Mouse (Mus musculus) liver, postnatal 0 days (tissue): ENCODE measurements around the gene Gm11168. TPM values are rescaled to one million over a fixed set of nuclear protein-coding genes. Genes with fewer than 3 reads are reported as not detected.
"Not testable (repeated sequence)": the region's sequence is repeated elsewhere in the genome, so short reads cannot be mapped to it uniquely, and the experiment has no call there.

Experiments used
- ATAC-seq: fragments of 200-750 bp; cut with Nextera tagmentation; 2 replicates; pipeline ENCODE4 v1.8.0; 2017; ENCODE audit warnings: mild to moderate bottlenecking, moderate library complexity
- DNase-seq: peaks from one replicate; pipeline ENCODE4 v3.0.0-alpha.2; 2016
- H3K27ac ChIP-seq: fragments of 300-500 bp; sonication (generic); 2 replicates; pipeline ENCODE4 v1.5.1; 2014; ENCODE audit warnings: antibody characterized with exemption, moderate library complexity, mild to moderate bottlenecking, low read depth
- H3K27me3 ChIP-seq: fragments of 300-500 bp; sonication (generic); 2 replicates; pipeline ENCODE4 v1.6.1; 2014; ENCODE audit warnings: low read length, control low read depth, mixed read lengths; ENCODE audit not compliant: insufficient read depth
- H3K36me3 ChIP-seq: fragments of 300-500 bp; sonication (generic); replicated peaks from 2 replicates; pipeline ENCODE4 v1.6.1; 2014; ENCODE audit warnings: mild to moderate bottlenecking, control low read depth, low read length, moderate library complexity, mixed read lengths; ENCODE audit not compliant: insufficient read depth
- H3K4me1 ChIP-seq: fragments of 300-500 bp; sonication (generic); 2 replicates; pipeline ENCODE4 v1.6.1; 2014; ENCODE audit warnings: antibody characterized with exemption, mild to moderate bottlenecking, control low read depth; ENCODE audit not compliant: insufficient read depth
- H3K4me2 ChIP-seq: fragments of 300-500 bp; sonication (generic); 2 replicates; pipeline ENCODE4 v1.6.1; 2014; ENCODE audit warnings: low read depth, mild to moderate bottlenecking, low read length, moderate library complexity, mixed read lengths
- H3K4me3 ChIP-seq: fragments of 300-500 bp; sonication (generic); 2 replicates; pipeline ENCODE4 v1.5.1; 2014; ENCODE audit warnings: low read depth, low read length
- H3K9ac ChIP-seq: fragments of 300-500 bp; sonication (generic); replicated peaks from 2 replicates; pipeline ENCODE4 v1.6.1; 2014; ENCODE audit warnings: mild to moderate bottlenecking, moderate library complexity
- H3K9me3 ChIP-seq: fragments of 300-500 bp; sonication (generic); 2 replicates; pipeline ENCODE4 v1.6.1; 2016; ENCODE audit warnings: mild to moderate bottlenecking, control low read depth, low read length, mixed read lengths
- CTCF ChIP-seq: sonication (generic); IDR thresholded peaks from 2 replicates; pipeline ENCODE4 v1.5.1; 2016; ENCODE audit warnings: antibody characterized with exemption, low read depth
- EP300 ChIP-seq: IDR thresholded peaks from 2 replicates; pipeline ENCODE4 v1.6.1; 2016; ENCODE audit warnings: antibody characterized with exemption, low read depth, mild to moderate bottlenecking
- WGBS: fragments of 180-500 bp; shearing (Covaris S2); extraction: QIAGEN DNeasy Blood & Tissue Kit; methylation state at CpG from one replicate; pipeline ENCODE4 v1.1.7; 2014; ENCODE audit not compliant: insufficient replicate concordance; 5-methylcytosine and 5-hydroxymethylcytosine counted together
- polyA plus RNA-seq: library from polyadenylated mRNA; unstranded; fragments of >200 nt; fragmentation: Nextera tagmentation; extraction: Ambion mirVana; gene quantifications from 2 replicates; pipeline ENCODE4 v1.2.1, GENCODE M21; 2015

The Gm11168 gene
- not detected in 2 replicates for polyA plus RNA-seq

DNA sequence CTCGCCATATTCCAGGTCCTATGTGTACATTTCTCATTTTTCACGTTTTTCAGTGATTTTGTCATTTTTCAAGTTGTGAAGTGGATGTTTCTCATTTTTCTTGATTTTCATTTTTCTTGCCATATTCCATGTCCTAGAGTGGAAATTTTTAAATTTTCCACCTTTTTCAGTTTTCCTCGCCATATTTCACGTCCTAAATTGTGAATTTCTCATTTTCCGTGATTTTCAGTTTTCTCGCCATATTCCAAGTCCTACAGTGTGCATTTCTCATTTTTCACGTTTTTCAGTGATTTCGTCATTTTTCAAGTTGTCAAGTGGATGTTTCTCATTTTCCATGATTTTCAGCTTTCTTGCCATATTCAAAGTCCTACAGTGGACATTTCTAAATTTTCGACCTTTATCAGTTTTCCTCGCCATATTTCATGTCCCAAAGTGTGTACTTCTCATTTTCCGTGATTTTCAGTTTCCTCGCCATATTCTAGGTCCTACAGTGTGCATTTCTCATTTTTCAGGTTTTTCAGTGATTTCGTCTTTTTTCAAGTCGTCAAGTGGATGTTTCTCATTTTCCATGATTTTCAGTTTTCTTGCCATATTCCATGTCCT is at the start of gene Gm11168:
Gene Gm11168 (plus strand): TSS at position 553 of the 603 bp plus-strand sequence.
- not testable (repeated sequence) for H3K36me3 ChIP-seq, H3K27ac ChIP-seq, H3K4me1 ChIP-seq, H3K4me3 ChIP-seq, H3K27me3 ChIP-seq, H3K4me2 ChIP-seq, H3K9me3 ChIP-seq, ATAC-seq, DNase-seq, H3K9ac ChIP-seq
- WGBS, result 65% methylated on average over 6 of the region's 14 CpGs

DNA sequence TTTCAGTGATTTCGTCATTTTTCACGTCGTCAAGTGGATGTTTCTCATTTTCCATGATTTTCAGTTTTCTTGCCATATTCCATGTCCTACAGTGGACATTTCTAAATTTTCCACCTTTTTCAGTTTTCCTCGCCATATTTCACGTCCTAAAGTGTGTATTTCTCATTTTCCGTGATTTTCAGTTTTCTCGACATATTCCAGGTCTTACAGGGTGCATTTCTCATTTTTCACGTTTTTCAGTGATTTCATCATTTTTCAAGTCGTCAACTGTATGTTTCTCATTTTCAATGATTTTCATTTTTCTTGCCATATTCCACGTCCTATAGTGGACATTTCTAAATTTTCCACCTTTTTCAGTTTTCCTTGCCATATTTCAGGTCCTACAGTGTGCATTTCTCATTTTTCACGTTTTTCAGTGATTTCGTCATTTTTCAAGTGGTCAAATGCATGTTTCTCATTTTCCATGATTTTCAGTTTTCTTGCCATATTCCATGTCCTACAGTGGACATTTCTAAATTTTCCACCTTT is 2.6 kb upstream of the Gm11168 start, which contains the start of gene Gm10722:
Gene Gm10722 (plus strand): TSS at position 478 of the 528 bp plus-strand sequence.
- ATAC-seq, H3K4me1 ChIP-seq, H3K4me3 ChIP-seq, H3K36me3 ChIP-seq, H3K27me3 ChIP-seq, H3K9me3 ChIP-seq, H3K9ac ChIP-seq, H3K4me2 ChIP-seq, H3K27ac ChIP-seq: not testable (repeated sequence)
- WGBS, result 62% methylated on average over 12 of the region's 12 CpGs
- DNase-seq, result peak; percentile 12

DNA sequence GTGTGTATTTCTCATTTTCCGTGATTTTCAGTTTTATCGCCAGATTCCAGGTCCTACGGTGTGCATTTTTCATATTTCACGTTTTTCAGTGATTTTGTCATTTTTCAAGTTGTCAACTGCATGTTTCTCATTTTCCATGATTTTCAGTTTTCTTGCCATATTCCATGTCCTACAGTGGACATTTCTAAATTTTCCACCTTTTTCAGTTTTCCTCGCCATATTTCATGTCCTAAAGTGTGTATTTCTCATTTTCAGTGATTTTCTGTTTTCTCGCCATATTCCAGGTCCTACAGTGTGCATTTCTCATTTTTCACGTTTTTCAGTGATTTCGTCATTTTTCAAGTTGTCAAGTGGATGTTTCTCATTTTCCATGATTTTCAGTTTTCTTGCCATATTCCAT is 2.1 kb upstream of the Gm11168 start:
- H3K9me3 ChIP-seq, result not testable (repeated sequence)

DNA sequence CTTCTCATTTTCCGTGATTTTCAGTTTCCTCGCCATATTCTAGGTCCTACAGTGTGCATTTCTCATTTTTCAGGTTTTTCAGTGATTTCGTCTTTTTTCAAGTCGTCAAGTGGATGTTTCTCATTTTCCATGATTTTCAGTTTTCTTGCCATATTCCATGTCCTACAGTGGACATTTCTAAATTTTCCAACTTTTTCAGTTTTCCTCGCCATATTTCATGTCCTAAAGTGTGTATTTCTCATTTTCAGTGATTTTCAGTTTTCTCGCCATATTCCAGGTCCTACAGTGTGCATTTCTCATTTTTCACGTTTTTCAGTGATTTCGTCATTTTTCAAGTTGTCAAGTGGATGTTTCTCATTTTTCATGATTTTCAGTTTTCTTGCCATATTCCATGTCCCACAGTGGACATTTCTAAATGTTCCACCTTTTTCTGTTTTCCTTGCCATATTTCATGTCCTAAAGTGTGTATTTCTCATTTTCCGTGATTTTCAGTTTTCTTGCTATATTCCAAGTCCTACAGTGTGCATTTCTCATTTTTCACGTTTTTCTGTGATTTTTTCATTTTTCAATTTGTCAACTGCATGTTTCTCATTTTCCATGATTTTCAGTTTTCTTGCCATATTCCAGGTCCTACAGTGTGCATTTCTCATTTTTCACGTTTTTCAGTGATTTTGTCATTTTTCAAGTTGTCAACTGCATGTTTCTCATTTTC is 1.0 kb upstream of the Gm11168 start:
- H3K9ac ChIP-seq, H3K4me2 ChIP-seq, H3K27ac ChIP-seq, H3K36me3 ChIP-seq, H3K4me3 ChIP-seq, H3K9me3 ChIP-seq, H3K27me3 ChIP-seq, H3K4me1 ChIP-seq: not testable (repeated sequence)
- TF ChIP-seq EP300 (0 out of 2 replicates have a peak, but pooled peaks have one; percentile 8), CTCF (peak; percentile 12; the same call in 1 of the 2 replicates)
- DNase-seq (peak; percentile 13), ATAC-seq (peak; percentile 72)
- 48% methylated on average over 8 of the region's 11 CpGs for WGBS

More for the DNA sequence above, 2.1 kb upstream of the Gm11168 start:
- not testable (repeated sequence) for H3K4me2 ChIP-seq, H3K4me3 ChIP-seq, H3K36me3 ChIP-seq, DNase-seq, H3K9ac ChIP-seq, H3K27me3 ChIP-seq, H3K27ac ChIP-seq, ATAC-seq, H3K4me1 ChIP-seq
- WGBS, result 59% methylated on average over 8 of the region's 8 CpGs

DNA sequence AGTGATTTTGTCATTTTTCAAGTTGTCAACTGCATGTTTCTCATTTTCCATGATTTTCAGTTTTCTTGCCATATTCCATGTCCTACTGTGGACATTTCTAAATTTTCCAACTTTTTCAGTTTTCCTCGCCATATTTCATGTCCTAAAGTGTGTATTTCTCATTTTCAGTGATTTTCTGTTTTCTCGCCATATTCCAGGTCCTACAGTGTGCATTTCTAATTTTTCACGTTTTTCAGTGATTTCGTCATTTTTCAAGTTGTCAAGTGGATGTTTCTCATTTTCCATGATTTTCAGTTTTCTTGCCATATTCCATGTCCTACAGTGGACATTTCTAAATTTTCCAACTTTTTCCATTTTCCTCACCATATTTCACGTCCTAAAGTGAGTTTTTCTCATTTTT is 3.0 kb downstream of the Gm11168 start:
- H3K9me3 ChIP-seq, H3K9ac ChIP-seq, H3K4me3 ChIP-seq, ATAC-seq, H3K4me2 ChIP-seq, H3K27ac ChIP-seq, H3K36me3 ChIP-seq, DNase-seq, H3K27me3 ChIP-seq, H3K4me1 ChIP-seq: not testable (repeated sequence)
- 79% methylated on average over 1 of the region's 5 CpGs for WGBS

DNA sequence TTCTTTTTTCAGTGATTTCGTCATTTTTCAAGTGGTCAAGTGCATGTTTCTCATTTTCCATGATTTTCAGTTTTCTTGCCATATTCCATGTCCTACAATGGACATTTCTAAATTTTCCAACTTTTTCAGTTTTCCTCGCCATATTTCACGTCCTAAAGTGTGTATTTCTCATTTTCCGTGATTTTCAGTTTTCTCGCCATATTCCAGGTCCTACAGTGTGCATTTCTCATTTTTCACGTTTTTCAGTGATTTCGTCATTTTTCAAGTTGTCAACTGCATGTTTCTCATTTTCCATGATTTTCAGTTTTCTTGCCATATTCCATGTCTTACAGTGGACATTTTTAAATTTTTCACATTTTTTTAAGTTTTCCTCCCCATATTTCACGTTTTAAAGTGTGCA is 3.5 kb downstream of the Gm11168 start:
- H3K27me3 ChIP-seq, H3K9me3 ChIP-seq, H3K4me2 ChIP-seq, H3K9ac ChIP-seq, H3K36me3 ChIP-seq, DNase-seq, H3K27ac ChIP-seq, H3K4me1 ChIP-seq, H3K4me3 ChIP-seq: not testable (repeated sequence)
- 61% methylated on average over 7 of the region's 8 CpGs for WGBS
- ATAC-seq, result peak; percentile 54

DNA sequence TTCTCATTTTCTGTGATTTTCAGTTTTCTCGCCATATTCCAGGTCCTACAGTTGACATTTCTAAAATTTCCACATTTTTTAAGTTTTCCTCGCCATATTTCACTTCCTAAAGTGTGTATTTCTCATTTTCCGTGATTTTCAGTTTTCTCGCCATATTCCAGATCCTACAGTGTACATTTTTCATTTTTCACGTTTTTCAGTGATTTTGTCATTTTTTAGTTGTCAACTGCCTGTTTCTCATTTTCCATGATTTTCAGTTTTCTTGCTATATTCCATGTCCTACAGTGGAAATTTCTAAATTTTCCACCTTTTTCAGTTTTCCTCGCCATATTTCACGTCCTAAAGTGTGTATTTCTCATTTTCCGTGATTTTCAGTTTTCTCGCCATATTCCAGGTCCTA is 4.1 kb downstream of the Gm11168 start:
- ATAC-seq, H3K4me1 ChIP-seq, H3K4me2 ChIP-seq: not testable (repeated sequence)

DNA sequence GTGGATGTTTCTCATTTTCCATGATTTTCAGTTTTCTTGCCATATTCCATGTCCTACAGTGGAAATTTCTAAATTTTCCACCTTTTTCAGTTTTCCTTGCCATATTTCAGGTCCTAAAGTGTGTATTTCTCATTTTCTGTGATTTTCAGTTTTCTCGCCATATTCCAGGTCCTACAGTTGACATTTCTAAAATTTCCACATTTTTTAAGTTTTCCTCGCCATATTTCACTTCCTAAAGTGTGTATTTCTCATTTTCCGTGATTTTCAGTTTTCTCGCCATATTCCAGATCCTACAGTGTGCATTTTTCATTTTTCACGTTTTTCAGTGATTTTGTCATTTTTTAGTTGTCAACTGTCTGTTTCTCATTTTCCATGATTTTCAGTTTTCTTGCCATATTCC is 6.2 kb downstream of the Gm11168 start:
- H3K36me3 ChIP-seq, H3K27me3 ChIP-seq, H3K27ac ChIP-seq, H3K4me1 ChIP-seq, H3K9ac ChIP-seq, DNase-seq, H3K4me2 ChIP-seq, H3K4me3 ChIP-seq, H3K9me3 ChIP-seq: not testable (repeated sequence)
- peak; percentile 14; the same call in 1 of the 2 replicates for ATAC-seq
- WGBS, result no CpG with 5 or more reads among the region's 5 CpGs

More for the DNA sequence above, 4.1 kb downstream of the Gm11168 start:
- H3K9ac ChIP-seq, DNase-seq, H3K27me3 ChIP-seq, H3K9me3 ChIP-seq, H3K36me3 ChIP-seq, H3K4me3 ChIP-seq, H3K27ac ChIP-seq: not testable (repeated sequence)
- 73% methylated on average over 6 of the region's 9 CpGs for WGBS

DNA sequence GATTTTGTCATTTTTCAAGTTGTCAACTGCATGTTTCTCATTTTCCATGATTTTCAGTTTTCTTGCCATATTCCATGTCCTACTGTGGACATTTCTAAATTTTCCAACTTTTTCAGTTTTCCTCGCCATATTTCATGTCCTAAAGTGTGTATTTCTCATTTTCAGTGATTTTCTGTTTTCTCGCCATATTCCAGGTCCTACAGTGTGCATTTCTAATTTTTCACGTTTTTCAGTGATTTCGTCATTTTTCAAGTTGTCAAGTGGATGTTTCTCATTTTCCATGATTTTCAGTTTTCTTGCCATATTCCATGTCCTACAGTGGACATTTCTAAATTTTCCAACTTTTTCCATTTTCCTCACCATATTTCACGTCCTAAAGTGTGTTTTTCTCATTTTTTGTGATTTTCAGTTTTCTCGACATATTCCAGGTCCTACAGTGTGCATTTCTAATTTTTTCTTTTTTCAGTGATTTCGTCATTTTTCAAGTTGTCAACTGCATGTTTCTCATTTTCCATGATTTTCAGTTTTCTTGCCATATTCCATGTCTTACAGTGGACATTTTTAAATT is 9.0 kb downstream of the Gm11168 start:
- DNase-seq, result not testable (repeated sequence)

More for the DNA sequence above, 9.0 kb downstream of the Gm11168 start:
- not testable (repeated sequence) for H3K9me3 ChIP-seq, H3K27ac ChIP-seq, H3K4me3 ChIP-seq, H3K9ac ChIP-seq, H3K4me2 ChIP-seq, H3K36me3 ChIP-seq, H3K4me1 ChIP-seq, ATAC-seq, H3K27me3 ChIP-seq
- 77% methylated on average over 2 of the region's 7 CpGs for WGBS
